In genomic region chr3:135293703-135294102, GRCm38 (mm10) we compare ENCODE assay signal across 13 mouse cellular contexts. TPM values are rescaled to one million over a fixed set of nuclear protein-coding genes. Genes with fewer than 3 reads are reported as not detected.
DNase-seq lines count a peak whose midpoint lies in the region; ATAC-seq lines count a peak whose summit lies in the region.
"Had no signal": no experiment of that assay in that cellular context is flagged by ENCODE, and none has a peak within 500 bp of the region (broad histone marks: within the 10 kb centered on the region; RNA-seq: fewer than 3 reads in every experiment).

No protein-coding gene starts in this region.

- H3K4me2 ChIP-seq in forebrain, embryonic 16.5 days (ENCODE audit: low read length) = no peak overlapping the region
- H3K4me2 ChIP-seq in forebrain, embryonic 12.5 days = no peak overlapping the region
- H3K4me2 ChIP-seq in midbrain, embryonic 14.5 days (ENCODE audit: low read length) = no peak overlapping the region
- H3K4me2 ChIP-seq: limb, embryonic 13.5 days; lung, embryonic 15.5 days had no signal

- no peaks in the 10 kb centered on the region for H3K4me1 ChIP-seq in forebrain, embryonic 16.5 days (replicated peaks; ENCODE audit: control insufficient read depth, insufficient read depth, low read length)
- H3K4me1 ChIP-seq in forebrain, embryonic 12.5 days = peaks cover 4% of the 10 kb centered on the region; the same call in 1 of the 2 replicates
- H3K4me1 ChIP-seq in midbrain, embryonic 14.5 days (ENCODE audit: control insufficient read depth, insufficient read depth, low read length) = 0 out of 2 replicates have a peak, but pooled peaks cover 6% of the 10 kb centered on the region
- H3K4me1 ChIP-seq: limb, embryonic 13.5 days; lung, embryonic 15.5 days had no signal

- peak; percentile 29 for DNase-seq in retina, embryonic 14.5 days (ENCODE audit: low spot score)
- DNase-seq in retina, postnatal 1 day = no peak
- peak; percentile 38 to 42 for DNase-seq in heart, postnatal 10 days
- peak; percentile 42 for DNase-seq in midbrain, embryonic 14.5 days
- no peak for DNase-seq in kidney, postnatal 25 days
- DNase-seq: kidney, postnatal 10 days had no signal

- ATAC-seq in forebrain, embryonic 16.5 days = peak; percentile 53
- ATAC-seq in forebrain, embryonic 12.5 days (ENCODE audit: low FRiP score) = no peak
- no peak for ATAC-seq in midbrain, embryonic 14.5 days (ENCODE audit: low FRiP score, low TSS enrichment)
- ATAC-seq in erythroblast, adult 5-6 weeks (replicated peaks; ENCODE audit: low FRiP score, poor library complexity, severe bottlenecking) = no peak

- H3K27ac ChIP-seq in forebrain, embryonic 16.5 days (ENCODE audit: low read length) = no peak overlapping the region
- H3K27ac ChIP-seq in forebrain, embryonic 12.5 days = no peak overlapping the region
- H3K27ac ChIP-seq in midbrain, embryonic 14.5 days (replicated peaks; ENCODE audit: low read depth, low read length) = no peak overlapping the region
- H3K27ac ChIP-seq: limb, embryonic 13.5 days; lung, embryonic 15.5 days had no signal

- H3K4me3 ChIP-seq in forebrain, embryonic 16.5 days (replicated peaks; ENCODE audit: low read length) = no peak overlapping the region
- no peak overlapping the region for H3K4me3 ChIP-seq in forebrain, embryonic 12.5 days (replicated peaks)
- H3K4me3 ChIP-seq in midbrain, embryonic 14.5 days (replicated peaks; ENCODE audit: low read depth, low read length) = no peak overlapping the region
- H3K4me3 ChIP-seq: limb, embryonic 13.5 days; lung, embryonic 15.5 days had no signal

- H3K9ac ChIP-seq in forebrain, embryonic 16.5 days (replicated peaks; ENCODE audit: low read depth, low read length) = no peak overlapping the region
- H3K9ac ChIP-seq in forebrain, embryonic 12.5 days = no peak overlapping the region
- no peak overlapping the region for H3K9ac ChIP-seq in midbrain, embryonic 14.5 days (replicated peaks; ENCODE audit: low read length)
- H3K9ac ChIP-seq: limb, embryonic 13.5 days; lung, embryonic 15.5 days had no signal

- intact Hi-C loops in heart, postnatal 10 days (cut with DNase I) = no loop called here

- H3K27me3 ChIP-seq in forebrain, embryonic 16.5 days (replicated peaks; ENCODE audit: control insufficient read depth, insufficient read depth, low read length) = no peaks in the 10 kb centered on the region
- no peaks in the 10 kb centered on the region for H3K27me3 ChIP-seq in forebrain, embryonic 12.5 days
- H3K27me3 ChIP-seq in midbrain, embryonic 14.5 days (ENCODE audit: control insufficient read depth, insufficient read depth, low read length) = no peaks in the 10 kb centered on the region
- H3K27me3 ChIP-seq: limb, embryonic 13.5 days; lung, embryonic 15.5 days had no signal

- no peaks in the 10 kb centered on the region for H3K36me3 ChIP-seq in forebrain, embryonic 16.5 days (ENCODE audit: control insufficient read depth, insufficient read depth)
- H3K36me3 ChIP-seq in forebrain, embryonic 12.5 days (replicated peaks) = no peaks in the 10 kb centered on the region
- H3K36me3 ChIP-seq in midbrain, embryonic 14.5 days (ENCODE audit: control insufficient read depth, insufficient read depth, low read length) = no peaks in the 10 kb centered on the region
- H3K36me3 ChIP-seq: limb, embryonic 13.5 days; lung, embryonic 15.5 days had no signal

- no peaks in the 10 kb centered on the region for H3K9me3 ChIP-seq in forebrain, embryonic 16.5 days (ENCODE audit: control insufficient read depth, low read length)
- no peaks in the 10 kb centered on the region for H3K9me3 ChIP-seq in forebrain, embryonic 12.5 days
- H3K9me3 ChIP-seq in midbrain, embryonic 14.5 days (ENCODE audit: control insufficient read depth, low read length) = no peaks in the 10 kb centered on the region
- H3K9me3 ChIP-seq: limb, embryonic 13.5 days; lung, embryonic 15.5 days had no signal

- WGBS in forebrain, embryonic 16.5 days = 44% methylated on average over 7 of the region's 7 CpGs
- WGBS in forebrain, embryonic 12.5 days = 53% methylated on average over 7 of the region's 7 CpGs
- WGBS in midbrain, embryonic 14.5 days = 30% methylated on average over 7 of the region's 7 CpGs

RNA-seq across cellular contexts. Expression of gene Bdh2, which starts 12.7 kb away (rescaled TPM):
- polyA plus RNA-seq in forebrain, embryonic 16.5 days (2015; fragmentation: Nextera tagmentation; extraction: Ambion mirVana) = 2.1 and 3.4 TPM in 2 replicates
- 4.7 and 5.3 TPM in 2 replicates for polyA plus RNA-seq in forebrain, embryonic 12.5 days (2016; fragmentation: Nextera tagmentation; extraction: Ambion mirVana)
- total RNA-seq in heart, postnatal 10 days (2021) = 1 to 10 TPM; 5.1 to 6.6 TPM
- 3.8 and 4.7 TPM in 2 replicates for polyA plus RNA-seq in midbrain, embryonic 14.5 days (2014; fragmentation: Nextera tagmentation; extraction: Ambion mirVana)
- not detected in 2 replicates for total RNA-seq in erythroblast, adult 5-6 weeks (2015; ENCODE audit: low replicate concordance)
- not detected in 2 replicates for total RNA-seq in erythroblast, adult 5-6 weeks (2017; ENCODE audit: low replicate concordance)

RNA-seq across cellular contexts. Expression of gene Slc9b2, which starts 13.8 kb away (rescaled TPM):
- 1.3 and 2.1 TPM in 2 replicates for polyA plus RNA-seq in forebrain, embryonic 16.5 days (2015; fragmentation: Nextera tagmentation; extraction: Ambion mirVana)
- polyA plus RNA-seq in forebrain, embryonic 12.5 days (2016; fragmentation: Nextera tagmentation; extraction: Ambion mirVana) = 2.1 and 4.3 TPM in 2 replicates
- total RNA-seq in heart, postnatal 10 days (2021) = under 1 TPM; 0.20 to 0.43 TPM
- polyA plus RNA-seq in midbrain, embryonic 14.5 days (2014; fragmentation: Nextera tagmentation; extraction: Ambion mirVana) = 1.0 and 1.8 TPM in 2 replicates
- not detected in 2 replicates for total RNA-seq in erythroblast, adult 5-6 weeks (2015; ENCODE audit: low replicate concordance)
- not detected in 2 replicates for total RNA-seq in erythroblast, adult 5-6 weeks (2017; ENCODE audit: low replicate concordance)

RNA-seq across cellular contexts. Expression of gene Slc9b1, which starts 54.1 kb away (rescaled TPM):
- polyA plus RNA-seq in forebrain, embryonic 16.5 days (2015; fragmentation: Nextera tagmentation; extraction: Ambion mirVana) = not detected in 2 replicates
- 0.31 TPM in 1 of 2 replicates, not detected in the other for polyA plus RNA-seq in forebrain, embryonic 12.5 days (2016; fragmentation: Nextera tagmentation; extraction: Ambion mirVana)
- under 1 TPM; 0.45 to 0.60 TPM for total RNA-seq in heart, postnatal 10 days (2021)
- polyA plus RNA-seq in midbrain, embryonic 14.5 days (2014; fragmentation: Nextera tagmentation; extraction: Ambion mirVana) = 0.82 TPM in 1 of 2 replicates, not detected in the other
- not detected in 2 replicates for total RNA-seq in erythroblast, adult 5-6 weeks (2015; ENCODE audit: low replicate concordance)
- not detected in 2 replicates for total RNA-seq in erythroblast, adult 5-6 weeks (2017; ENCODE audit: low replicate concordance)
- total RNA-seq: common myeloid progenitor, adult 5-6 weeks had no signal
- polyA plus RNA-seq: heart, embryonic 16.5 days had no signal

Comparison
In these comparisons a context has a peak if more than half of its experiments do, and no peak if none do; other contexts are left out.
1. DNase-seq: peak in retina, embryonic 14.5 days (single experiment), heart, postnatal 10 days (2 of 2) and midbrain, embryonic 14.5 days (single experiment); none in retina, postnatal 1 day (single experiment) and kidney, postnatal 25 days (0 of 2).